Mouse (Mus musculus) hindbrain, postnatal 0 days (tissue): Measurements from ENCODE around the gene Pola2. TPM values are rescaled to one million over a fixed set of nuclear protein-coding genes. Genes with fewer than 3 reads are reported as not detected.

ENCODE experiments used
- ATAC-seq: fragments of 200-750 bp; cut with Nextera tagmentation; 2 replicates; pipeline ENCODE4 v1.8.0; 2017; ENCODE audit warnings: mild to moderate bottlenecking, moderate TSS enrichment, moderate library complexity
- DNase-seq: peaks from one replicate; pipeline ENCODE4 v3.0.0-alpha.2; 2015; ENCODE audit warnings: low spot score
- H3K27ac ChIP-seq: fragments of 300-500 bp; sonication (generic); 2 replicates; pipeline ENCODE4 v1.5.1; 2014; ENCODE audit warnings: mild to moderate bottlenecking
- H3K27me3 ChIP-seq: fragments of 300-500 bp; sonication (generic); 2 replicates; pipeline ENCODE4 v1.6.1; 2014; ENCODE audit warnings: low read length, mixed read lengths; ENCODE audit not compliant: insufficient read depth
- H3K36me3 ChIP-seq: fragments of 300-500 bp; sonication (generic); 2 replicates; pipeline ENCODE4 v1.6.1; 2014; ENCODE audit warnings: low read length, mixed read lengths; ENCODE audit not compliant: insufficient read depth
- H3K4me1 ChIP-seq: fragments of 300-500 bp; sonication (generic); 2 replicates; pipeline ENCODE4 v1.6.1; 2014; ENCODE audit warnings: antibody characterized with exemption, low read length, mixed read lengths; ENCODE audit not compliant: insufficient read depth
- H3K4me2 ChIP-seq: fragments of 300-500 bp; sonication (generic); 2 replicates; pipeline ENCODE4 v1.6.1; 2014; ENCODE audit warnings: low read depth, mild to moderate bottlenecking, low read length, moderate library complexity, mixed read lengths
- H3K4me3 ChIP-seq: fragments of 300-500 bp; sonication (generic); 2 replicates; pipeline ENCODE4 v1.5.1; 2014; ENCODE audit warnings: low read length
- H3K9ac ChIP-seq: fragments of 300-500 bp; sonication (generic); replicated peaks from 2 replicates; pipeline ENCODE4 v1.6.1; 2014; ENCODE audit warnings: mild to moderate bottlenecking, low read length, moderate library complexity, mixed read lengths
- H3K9me3 ChIP-seq: fragments of 300-500 bp; sonication (generic); 2 replicates; pipeline ENCODE4 v1.6.1; 2016; ENCODE audit warnings: low read length, mixed read lengths
- CTCF ChIP-seq: IDR thresholded peaks from 2 replicates; pipeline ENCODE4 v1.5.1; 2016; ENCODE audit warnings: antibody characterized with exemption, control low read depth, low read depth
- WGBS: fragments of 180-500 bp; shearing (Covaris S2); extraction: QIAGEN DNeasy Blood & Tissue Kit; methylation state at CpG from one replicate; pipeline ENCODE4 v1.1.7; 2014; 5-methylcytosine and 5-hydroxymethylcytosine counted together
- polyA plus RNA-seq: library from polyadenylated mRNA; unstranded; fragments of >200 nt; fragmentation: Nextera tagmentation; extraction: Ambion mirVana; gene quantifications from 2 replicates; pipeline ENCODE4 v1.2.1, GENCODE M21; 2015
- total RNA-seq: library from RNA; depleted of rRNA; stranded (reverse); fragments of >200 nt; gene quantifications from 2 replicates; pipeline ENCODE4 v1.2.3, GENCODE M21; 2014

Gene Pola2
- total and polyA plus RNA-seq, 2 experiments from 2014 or later = 19.5 to 28.9 TPM

DNA sequence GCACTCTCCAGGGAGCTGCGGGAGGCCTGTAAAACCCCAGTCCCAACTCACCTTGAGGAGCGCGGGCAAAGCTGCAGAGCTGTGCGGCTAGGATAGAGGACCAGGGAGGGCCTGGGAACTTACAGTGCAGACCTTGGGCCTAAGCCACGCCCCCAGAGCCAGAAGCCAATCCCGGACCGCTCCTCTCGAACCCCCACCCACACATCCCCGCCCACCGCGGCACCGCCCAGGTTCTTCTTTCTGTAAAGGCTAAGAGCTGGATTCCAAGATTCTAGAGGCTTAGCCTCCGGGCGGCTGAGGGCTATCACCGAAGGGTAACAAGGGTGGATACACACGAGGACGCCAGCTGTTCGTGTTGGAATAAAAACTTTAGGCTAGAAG, 39.3 kb downstream of the Pola2 start, which contains the start of gene Cdc42ep2:
Gene Cdc42ep2, minus strand, starts transcription at position 104 of the 381 bp plus-strand sequence.
- Histone ChIP-seq H3K4me3 (peak within 1 kb of the TSS; percentile 66), H3K27me3 (no peaks in the 10 kb centered on the region), H3K36me3 (no peaks in the 10 kb centered on the region), H3K4me1 (no peaks in the 10 kb centered on the region), H3K9ac (peak within 1 kb of the TSS; percentile 66), H3K9me3 (no peaks in the 10 kb centered on the region), H3K27ac (peak within 1 kb of the TSS; percentile 82), H3K4me2 (peak within 1 kb of the TSS; percentile 92)
- TF ChIP-seq CTCF = no peak
- ATAC-seq = peak; percentile 94
- DNase-seq = peak; percentile 96
- under 1% methylated on average over 18 of the region's 18 CpGs for whole genome bisulfite sequencing

DNA sequence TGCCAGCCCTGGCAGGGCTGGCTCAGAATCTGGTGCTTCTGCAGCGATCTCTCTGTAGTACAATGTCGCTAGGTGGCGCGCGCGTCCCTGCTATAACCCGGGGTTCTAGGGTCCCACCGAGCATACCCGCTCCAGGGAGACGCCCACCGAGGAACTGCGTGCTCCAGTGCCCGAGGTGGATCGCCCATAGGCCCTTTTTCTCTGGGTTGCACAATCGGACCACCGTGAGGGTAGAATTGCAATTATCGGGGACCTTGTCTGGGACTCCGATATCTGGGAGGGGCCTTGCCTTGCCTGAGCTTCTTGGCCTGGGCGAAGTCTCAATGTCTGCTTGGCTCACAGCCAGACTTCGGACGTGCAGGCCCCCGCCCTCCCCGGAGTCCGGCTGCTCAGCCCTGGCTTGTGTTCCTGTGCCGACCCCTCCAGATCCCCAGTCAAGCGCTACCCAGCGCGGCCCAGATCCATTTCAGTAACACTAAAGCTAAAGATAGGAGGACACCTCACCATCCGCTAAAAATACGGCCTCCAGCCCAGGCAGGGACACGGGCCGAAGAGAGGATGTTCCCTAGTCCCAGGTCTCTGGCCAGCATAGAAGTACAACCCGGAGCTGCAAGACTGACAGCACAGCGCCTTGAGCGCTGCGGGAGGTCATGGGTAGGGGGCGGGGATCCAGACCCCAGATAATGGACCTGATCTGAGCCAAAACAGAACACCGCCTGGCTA, 39.9 kb downstream of the Pola2 start:
- H3K27me3 ChIP-seq = no peaks in the 10 kb centered on the region
- H3K4me1 ChIP-seq = no peaks in the 10 kb centered on the region
- H3K4me3 ChIP-seq = peak overlapping the region; percentile 66
- H3K9ac ChIP-seq = peak overlapping the region; percentile 66
- no peaks in the 10 kb centered on the region for H3K9me3 ChIP-seq
- no peaks in the 10 kb centered on the region for H3K36me3 ChIP-seq
- under 1% methylated on average over 38 of the region's 38 CpGs for WGBS
- DNase-seq (peak; percentile 96), ATAC-seq (peak; percentile 80)
- peak overlapping the region; percentile 82 for H3K27ac ChIP-seq
- H3K4me2 ChIP-seq = peak overlapping the region; percentile 92
- peak; percentile 88 for TF ChIP-seq CTCF

DNA sequence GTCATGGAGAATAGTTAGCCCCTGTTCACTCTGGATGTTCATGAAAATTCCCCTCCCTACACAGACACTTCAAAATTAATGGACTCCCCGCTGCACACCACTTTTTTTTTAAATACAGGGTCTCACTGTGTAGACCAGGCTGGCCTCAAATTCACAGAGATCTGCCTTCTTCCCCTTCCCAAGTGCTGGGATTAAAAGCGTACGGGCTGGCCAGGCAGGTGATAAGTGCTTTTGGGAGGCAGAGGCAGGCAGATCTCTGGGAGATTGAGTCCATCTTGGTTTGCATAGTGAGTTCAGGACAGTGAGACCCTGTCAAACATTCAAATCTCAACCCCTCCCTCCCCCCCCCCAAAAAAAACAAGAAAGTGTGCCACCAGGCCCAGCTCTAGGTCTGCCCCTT, 41.0 kb downstream of the Pola2 start:
- H3K27ac ChIP-seq = no peak overlapping the region
- H3K9me3 ChIP-seq = no peaks in the 10 kb centered on the region
- no peaks in the 10 kb centered on the region for H3K27me3 ChIP-seq
- H3K4me3 ChIP-seq = no peak overlapping the region
- 0 out of 2 replicates have a peak overlapping the region, but pooled peaks have one; percentile 24 for H3K9ac ChIP-seq
- no peak for TF ChIP-seq CTCF
- ATAC-seq (no peak), DNase-seq (no peak)
- peaks cover 7% of the 10 kb centered on the region for H3K36me3 ChIP-seq
- whole genome bisulfite sequencing = 98% methylated on average over 3 of the region's 3 CpGs
- H3K4me1 ChIP-seq = no peaks in the 10 kb centered on the region
- H3K4me2 ChIP-seq = no peak overlapping the region

DNA sequence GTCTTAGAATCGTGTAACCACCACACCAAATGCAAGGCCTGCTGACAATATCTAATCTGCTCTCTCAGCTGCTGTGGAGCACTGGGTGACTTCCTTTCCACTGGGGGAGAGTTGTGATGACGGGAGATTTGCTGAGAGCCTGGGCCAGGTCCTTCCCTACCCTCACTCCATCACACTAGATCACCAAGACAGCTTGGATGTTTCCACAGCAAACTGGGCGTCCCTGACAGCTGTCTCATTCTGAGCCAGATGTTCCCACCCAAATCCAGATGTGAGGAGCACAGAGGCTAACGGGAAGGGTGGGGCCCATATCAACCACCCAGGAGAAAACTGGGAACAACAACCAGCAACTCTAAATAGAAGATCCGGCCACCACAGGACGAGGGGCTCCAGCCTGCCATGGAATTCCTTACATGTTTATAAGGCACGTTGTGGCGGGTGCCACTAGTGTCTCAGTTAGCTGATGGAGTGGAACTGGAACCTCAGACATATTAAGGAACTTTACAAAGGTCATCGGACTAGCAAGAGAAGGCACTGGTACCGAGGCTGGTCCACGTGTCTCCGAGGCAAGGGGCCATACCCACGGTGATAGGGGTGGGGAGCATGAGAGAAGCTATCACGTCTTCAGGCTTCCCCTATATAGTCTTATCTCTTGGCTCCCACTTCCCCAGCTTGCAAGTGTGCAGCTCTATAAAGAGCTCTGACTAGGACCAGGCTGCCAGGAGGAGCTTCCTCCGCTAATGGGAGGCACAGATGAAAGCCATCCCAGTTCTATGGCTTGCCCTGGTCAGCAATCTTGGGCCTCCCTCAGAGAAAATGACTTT, 41.7 kb downstream of the Pola2 start:
- Histone ChIP-seq H3K9me3 (no peaks in the 10 kb centered on the region), H3K9ac (peak overlapping the region; percentile 35; the same call in 1 of the 2 replicates), H3K4me1 (no peaks in the 10 kb centered on the region), H3K4me2 (peak overlapping the region; percentile 10), H3K36me3 (peaks cover 13% of the 10 kb centered on the region), H3K4me3 (no peak overlapping the region; the same call in 1 of the 2 replicates), H3K27me3 (no peaks in the 10 kb centered on the region), H3K27ac (no peak overlapping the region)
- TF ChIP-seq CTCF = no peak
- ATAC-seq (no peak), DNase-seq (no peak)
- 78% methylated on average over 15 of the region's 15 CpGs for WGBS

DNA sequence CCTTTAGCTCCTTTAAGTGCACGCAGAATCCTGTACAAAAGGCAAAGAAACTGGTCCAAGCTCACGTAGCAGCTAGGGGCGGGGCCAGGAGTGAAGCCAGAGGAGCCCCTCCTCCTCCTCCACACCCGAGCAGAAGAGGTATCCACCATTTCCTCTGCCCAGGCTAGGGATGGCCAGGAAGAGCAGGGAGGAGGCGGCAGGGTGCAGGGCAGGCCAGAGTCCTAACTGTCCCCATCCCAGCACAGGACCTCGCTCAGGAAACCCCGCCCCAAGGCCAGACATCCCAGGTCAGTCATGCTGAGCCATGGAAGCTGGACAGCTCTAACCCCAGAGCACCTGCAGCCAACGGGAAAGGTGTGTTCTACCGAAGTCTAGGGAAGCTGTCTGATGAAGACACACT, 42.3 kb downstream of the Pola2 start:
- H3K4me2 ChIP-seq = peak overlapping the region; percentile 10
- H3K9ac ChIP-seq = peak overlapping the region; percentile 35; the same call in 1 of the 2 replicates
- no peak for TF ChIP-seq CTCF
- no peaks in the 10 kb centered on the region for H3K27me3 ChIP-seq
- H3K27ac ChIP-seq = no peak overlapping the region
- no peaks in the 10 kb centered on the region for H3K9me3 ChIP-seq
- WGBS = 18% methylated on average over 9 of the region's 9 CpGs
- no peak for ATAC-seq
- no peak for DNase-seq
- H3K4me1 ChIP-seq = no peaks in the 10 kb centered on the region
- peaks cover 19% of the 10 kb centered on the region for H3K36me3 ChIP-seq
- H3K4me3 ChIP-seq = no peak overlapping the region; the same call in 1 of the 2 replicates

DNA sequence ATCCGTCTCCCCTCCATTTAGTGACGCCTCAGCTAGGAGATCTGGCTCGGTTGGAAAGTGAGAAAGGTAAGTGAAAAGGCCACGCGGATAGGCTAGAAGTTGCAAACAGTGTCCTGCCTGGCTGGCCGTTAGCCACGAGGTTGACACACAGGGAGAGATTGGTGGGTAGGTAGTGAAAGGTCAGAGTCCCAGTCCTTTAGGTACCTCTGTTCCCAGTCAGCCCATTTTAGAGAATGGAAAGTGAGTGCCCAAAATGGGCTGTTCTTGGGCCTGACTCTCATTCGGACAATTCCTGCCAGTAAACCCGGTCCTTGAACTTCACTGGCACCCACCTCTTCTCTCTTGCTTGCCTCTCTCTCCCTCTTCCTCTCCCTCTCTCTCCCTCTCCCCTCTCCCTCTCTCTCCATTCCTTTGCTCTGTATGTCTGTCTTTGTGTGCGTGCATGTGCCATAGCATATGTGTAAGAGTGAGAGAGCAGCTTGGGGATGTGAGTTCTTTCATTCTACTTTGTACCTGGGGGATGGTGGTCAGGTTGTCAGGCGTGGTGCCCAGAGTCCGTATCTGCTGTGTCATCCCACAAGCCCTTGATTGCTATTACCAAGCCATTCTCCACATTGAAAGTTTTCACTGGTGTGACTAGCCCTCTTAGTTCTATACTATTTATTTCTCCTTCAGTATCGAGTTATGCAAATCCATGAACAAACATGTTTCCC, 50.8 kb downstream of the Pola2 start, which contains the start of gene Dpf2:
Gene Dpf2, minus strand, starts transcription at position 4 of the 713 bp plus-strand sequence.
- no peak; the same call in 1 of the 2 replicates for TF ChIP-seq CTCF
- DNase-seq = no peak
- H3K4me2 ChIP-seq = peak within 1 kb of the TSS; percentile 69
- ATAC-seq = no peak; the same call in 1 of the 2 replicates
- H3K36me3 ChIP-seq = peaks cover 14% of the 10 kb centered on the region
- H3K4me1 ChIP-seq = peaks cover 19% of the 10 kb centered on the region
- H3K27me3 ChIP-seq = no peaks in the 10 kb centered on the region
- peak within 1 kb of the TSS; percentile 94 for H3K9ac ChIP-seq
- H3K4me3 ChIP-seq = peak within 1 kb of the TSS; percentile 97
- peak within 1 kb of the TSS; percentile 89 for H3K27ac ChIP-seq
- 20% methylated on average over 13 of the region's 13 CpGs for WGBS
- no peaks in the 10 kb centered on the region for H3K9me3 ChIP-seq
